In the genomic region with DNA sequence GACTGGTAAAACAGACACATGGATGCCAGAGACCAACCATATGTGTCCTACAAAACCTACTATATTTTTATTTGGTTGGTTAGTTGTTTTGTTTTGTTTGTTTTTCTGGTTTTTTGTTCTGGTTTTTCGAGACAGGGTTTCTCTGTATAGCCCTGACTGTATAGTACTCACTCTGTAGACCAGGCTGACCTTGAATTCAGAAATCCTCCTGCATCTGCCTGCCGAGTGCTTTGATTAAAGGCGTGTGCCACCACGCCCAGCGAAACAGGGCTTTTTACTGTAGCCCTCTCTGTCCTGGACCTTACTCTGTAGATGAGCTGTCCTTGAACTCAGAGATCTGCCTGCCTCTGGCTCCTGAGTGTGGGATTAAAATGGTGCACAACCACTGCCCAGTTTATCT, we compare ENCODE assay signal across 21 mouse cellular contexts. TPM values are rescaled to one million over a fixed set of nuclear protein-coding genes. Genes with fewer than 3 reads are reported as not detected.
"Had no signal": no experiment of that assay in that cellular context is flagged by ENCODE, and none has a peak within 500 bp of the region (broad histone marks: within the 10 kb centered on the region; RNA-seq: fewer than 3 reads in every experiment).

No protein-coding gene starts in this region.

- ATAC-seq: intestine, embryonic 16.5 days; lung, postnatal 0 days had no signal

- H3K27me3 ChIP-seq: kidney, embryonic 15.5 days; limb, embryonic 13.5 days; liver, embryonic 13.5 days; neural tube, embryonic 13.5 days had no signal

- H3K27ac ChIP-seq: kidney, embryonic 15.5 days; limb, embryonic 13.5 days; neural tube, embryonic 13.5 days had no signal

- H3K9me3 ChIP-seq: kidney, embryonic 15.5 days; limb, embryonic 13.5 days; liver, embryonic 13.5 days; neural tube, embryonic 13.5 days had no signal

- DNase-seq: kidney, adult 2 months; kidney, postnatal 14 days; layer of hippocampus, adult 9-11 months; liver, embryonic 13.5 days; lung, adult 2 months; lung, postnatal 36 days; midbrain, embryonic 14.5 days; retina, postnatal 1 day; right cerebral cortex, postnatal 4 days; spleen, adult 18-20 months; thymus, postnatal 36 days had no signal

RNA-seq across cellular contexts. Expression of a gene that starts 24.6 kb away (rescaled TPM):
- total RNA-seq: left cerebral cortex, postnatal 36 days; megakaryocyte progenitor cell, adult 5-6 weeks; monocyte, adult 5-6 weeks had no signal
- polyA plus RNA-seq: intestine, embryonic 16.5 days; kidney, adult 2 months; kidney, embryonic 15.5 days; limb, embryonic 13.5 days; liver, embryonic 13.5 days; lung, adult 2 months; lung, postnatal 0 days; midbrain, embryonic 14.5 days; neural tube, embryonic 13.5 days; stomach, embryonic 14.5 days; thymus, postnatal 0 days had no signal
